Mouse (Mus musculus): ENCODE data around the gene Mtmr1.

The Mtmr1 gene

DNA sequence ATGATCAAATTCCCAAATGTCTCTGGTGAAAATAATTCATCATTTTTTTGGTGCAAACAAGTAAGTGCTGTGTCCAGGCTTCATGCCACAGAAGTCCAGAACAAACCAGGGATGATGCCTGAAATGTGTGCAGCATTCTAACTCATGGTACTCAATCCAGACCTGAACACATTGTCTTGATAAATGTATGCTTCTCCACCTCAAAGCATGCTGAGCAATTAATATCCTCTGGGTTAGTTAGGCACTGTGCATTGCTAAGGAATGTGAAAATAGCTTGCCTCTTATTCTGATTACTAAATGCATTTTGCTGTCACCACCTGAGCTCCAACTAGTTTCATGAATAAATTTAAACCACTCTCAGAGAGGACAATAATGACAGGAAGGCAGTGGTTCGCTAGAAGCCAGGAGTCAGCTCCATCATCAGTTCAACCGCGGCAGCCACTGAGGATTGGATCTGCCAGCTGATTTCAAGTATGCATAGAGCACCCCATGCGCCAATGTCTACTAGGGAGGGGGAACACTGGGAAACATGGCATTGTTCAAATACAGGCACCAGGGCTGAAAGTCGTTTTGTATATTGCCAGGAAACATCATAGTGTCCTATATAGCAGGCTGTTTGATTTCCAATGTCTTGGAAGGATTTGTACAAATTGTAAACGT, 91.6 kb downstream of the Mtmr1 start:
- no peak for DNase-seq (ENCODE audit: low read depth)

DNA sequence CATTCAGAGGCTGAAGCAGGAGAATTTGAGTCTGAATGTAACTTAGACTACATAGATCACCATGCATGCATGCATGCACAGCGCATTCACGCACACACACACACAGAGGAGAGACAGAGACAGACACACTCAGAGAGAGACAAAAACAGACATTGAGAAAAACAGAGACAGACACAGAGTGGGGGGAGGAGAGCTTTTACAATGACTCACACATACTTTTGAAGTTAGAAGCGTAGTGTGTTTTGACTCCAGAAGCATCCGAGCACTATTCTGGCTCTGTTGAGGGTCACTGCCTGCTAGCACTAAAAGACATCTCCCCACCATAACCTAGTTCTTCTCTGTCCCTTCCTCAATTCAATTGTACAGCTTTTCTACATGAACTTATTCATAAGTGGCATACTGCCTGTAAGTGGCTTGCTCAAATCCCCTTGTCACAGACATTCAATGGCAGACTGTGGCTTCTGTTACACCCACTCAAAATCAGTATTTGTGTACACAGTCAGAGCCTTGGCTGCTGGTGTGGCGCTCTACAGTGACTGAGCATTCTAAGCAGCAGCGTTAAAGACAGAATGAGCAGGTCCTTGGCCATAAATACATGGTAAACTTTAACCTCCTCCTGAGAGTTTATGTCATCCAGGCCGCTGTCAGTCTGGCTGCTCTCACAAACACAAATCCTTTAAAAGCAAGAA, 99.7 kb downstream of the Mtmr1 start:
- no peak for DNase-seq (ENCODE audit: low read depth)

DNA sequence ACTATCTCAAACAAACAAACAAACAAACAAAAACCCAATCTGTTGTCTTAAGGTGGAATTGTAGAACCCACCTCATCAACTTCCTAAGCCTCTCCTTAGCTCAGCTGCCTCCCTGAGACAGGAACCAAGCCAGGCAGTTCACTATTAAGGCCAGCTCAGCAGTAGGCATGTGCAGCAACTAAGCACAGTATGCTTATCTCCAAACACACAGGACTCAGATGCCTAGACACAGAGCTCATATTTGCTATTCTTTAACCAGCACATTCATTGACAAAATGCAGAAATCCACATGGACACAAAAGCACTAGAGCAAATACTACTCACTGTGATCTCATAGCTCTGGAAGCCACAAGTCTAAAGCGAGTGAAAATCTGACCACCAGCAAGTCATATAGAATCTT, 100.9 kb downstream of the Mtmr1 start:
- no peak for DNase-seq (ENCODE audit: low read depth)

DNA sequence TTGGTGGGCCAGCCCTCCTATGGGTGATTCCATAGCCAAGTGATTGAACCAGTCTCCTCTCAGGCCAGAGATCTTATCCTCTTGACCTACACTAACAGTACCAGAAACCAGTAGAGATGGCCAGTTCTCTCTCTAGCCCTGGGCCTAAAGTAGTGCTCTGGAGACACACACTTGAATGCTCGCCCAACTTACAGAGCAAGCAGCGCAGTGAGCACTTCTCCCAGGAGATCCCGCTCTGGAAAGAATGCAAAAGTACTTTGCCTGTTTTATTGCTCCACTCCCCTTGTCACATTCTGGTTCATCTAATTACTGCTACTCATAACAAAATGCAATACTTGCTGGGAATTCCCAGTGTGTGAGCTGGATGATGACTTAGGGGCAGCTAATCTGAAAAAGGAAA, 102.9 kb downstream of the Mtmr1 start:
- DNase-seq (ENCODE audit: low read depth), result no peak

All from fibroblast of lung, adult 2 months (primary cell).